Mouse (Mus musculus): ENCODE measurements around the gene Kmt5c.

- no peak for TF ChIP-seq POLR2A (IDR thresholded peaks at IDR 0.05; ENCODE audit: borderline replicate concordance, control insufficient read depth, low read depth, low read length)
- no peak for TF ChIP-seq CTCF (IDR thresholded peaks at IDR 0.05; ENCODE audit: control insufficient read depth, insufficient read depth, low read length)
Measured at GRCm38 (mm10) chr7:4747156-4747899, 7.4 kb downstream of the Kmt5c start.
